Mouse (Mus musculus) urinary bladder, postnatal 36 days (tissue): ENCODE measurements at regions not wholly inside any gene's neighbourhood (a gene's known extent, or its start where the extent isn't known, plus 50 kb on each side); places are given as distances from the start of the nearest gene placed in this dataset.
A peak's percentile ranks its signal among the peaks of the same experiment; 100 is the strongest.
"Not testable (repeated sequence)": the region's sequence is repeated elsewhere in the genome, so short reads cannot be mapped to it uniquely, and the experiment has no call there.

ENCODE experiments used
- DNase-seq, 2 experiments: peaks; one replicate each; pipeline ENCODE4 v3.0.0; 2022; ENCODE audit warnings: low spot score in 2 of 2, mixed read lengths in 1 of 2

- no peak for DNase-seq
Observed at GRCm38 (mm10) chr9:48047846-48048245, 114.0 kb upstream of the Nxpe4 start.

GRCm38 (mm10) chr9:48053580-48053979 lies 108.2 kb upstream of the Nxpe4 start:
- no peak for DNase-seq

GRCm38 (mm10) chr9:48055246-48055645 lies 106.6 kb upstream of the Nxpe4 start:
- no peak for DNase-seq

- no peak for DNase-seq
Observed at GRCm38 (mm10) chr9:48058599-48058998, 103.2 kb upstream of the Nxpe4 start.

- no peak for DNase-seq
Observed at GRCm38 (mm10) chr9:48059549-48060165, 102.2 kb upstream of the Nxpe4 start.

- DNase-seq: no peak
Observed at GRCm38 (mm10) chr9:48060996-48061395, 100.8 kb upstream of the Nxpe4 start.

- DNase-seq: no peak
Observed at GRCm38 (mm10) chr9:48066730-48067345, 95.0 kb upstream of the Nxpe4 start.

GRCm38 (mm10) chr9:48072592-48072991 lies 89.2 kb upstream of the Nxpe4 start:
- DNase-seq: no peak

- no peak for DNase-seq
Observed at GRCm38 (mm10) chr9:48073096-48073495, 88.7 kb upstream of the Nxpe4 start.

- no peak for DNase-seq
Observed at GRCm38 (mm10) chr9:48075661-48076240, 86.1 kb upstream of the Nxpe4 start.

GRCm38 (mm10) chr9:48082461-48082860 lies 79.4 kb upstream of the Nxpe4 start:
- no peak for DNase-seq

GRCm38 (mm10) chr9:48084196-48084595 lies 77.6 kb upstream of the Nxpe4 start:
- not testable (repeated sequence) for DNase-seq

- DNase-seq: no peak
Observed at GRCm38 (mm10) chr9:48089661-48090060, 72.2 kb upstream of the Nxpe4 start.

- no peak for DNase-seq
Observed at GRCm38 (mm10) chr9:48094756-48095155, 67.1 kb upstream of the Nxpe4 start.

- no peak for DNase-seq
Observed at GRCm38 (mm10) chr9:48099846-48100245, 62.0 kb upstream of the Nxpe4 start.

GRCm38 (mm10) chr9:48106441-48107167 lies 55.2 kb upstream of the Nxpe4 start:
- DNase-seq: peak in 1 of 2 experiments; percentile 3

GRCm38 (mm10) chr9:48108994-48109619 lies 52.7 kb upstream of the Nxpe4 start:
- no peak for DNase-seq

GRCm38 (mm10) chr9:48111316-48111890 lies 50.4 kb upstream of the Nxpe4 start:
- DNase-seq: no peak
